ENCODE assay signal across 13 mouse cellular contexts in the genomic region with DNA sequence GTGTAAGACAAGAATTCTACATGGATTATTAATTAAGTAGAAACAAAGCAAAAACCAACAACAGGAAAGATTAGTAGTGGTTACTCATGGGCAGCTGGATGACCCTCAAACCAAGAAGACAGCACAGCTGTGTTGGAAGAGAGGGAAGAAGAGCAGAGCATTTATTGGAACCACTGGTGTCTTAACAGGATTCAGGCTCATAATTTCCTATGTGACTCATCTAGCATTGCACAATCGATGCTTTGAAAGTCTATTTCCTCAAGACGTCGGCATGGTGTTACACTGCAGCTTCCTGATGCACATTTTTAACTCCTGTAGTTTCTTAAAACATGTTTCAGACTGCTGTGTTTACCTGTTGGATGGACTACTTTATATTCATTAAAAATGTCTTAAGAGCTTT.
DNase-seq lines count a peak whose midpoint lies in the region; ATAC-seq and TF ChIP-seq lines count a peak whose summit lies in the region.
"Had no signal": no experiment of that assay in that cellular context is flagged by ENCODE, and none has a peak within 500 bp of the region (broad histone marks: within the 10 kb centered on the region; RNA-seq: fewer than 3 reads in every experiment).

No protein-coding gene starts in this region.

- no peak for TF ChIP-seq CTCF in left cerebral cortex, adult 2 months (IDR thresholded peaks at IDR 0.05)

- ATAC-seq in heart, embryonic 12.5 days (ENCODE audit: insufficient number of reproducible peaks, low FRiP score) = no peak
- ATAC-seq: hindbrain, embryonic 16.5 days had no signal

- intact Hi-C loops in heart, postnatal 10 days (cut with DNase I) = loop anchor here (10.0 kb wide), 1 partner anchor 157 kb away; no protein-coding TSS in a partner anchor
- intact Hi-C loops in left cerebral cortex, adult 2 months (cut with DNase I) = no loop called here

- no peak overlapping the region for H3K27ac ChIP-seq in heart, embryonic 12.5 days (ENCODE audit: poor library complexity, severe bottlenecking)
- H3K27ac ChIP-seq in left cerebral cortex, adult 2 months = no peak overlapping the region
- H3K27ac ChIP-seq: limb, embryonic 13.5 days had no signal

- peak; percentile 8 for DNase-seq in adrenal gland, adult 2 months
- no peak for DNase-seq in adrenal gland, postnatal 25 days
- DNase-seq in heart, postnatal 10 days = peak; percentile 12 to 26
- peak; percentile 31 for DNase-seq in lung, postnatal 25 days (ENCODE audit: low spot score)
- no peak for DNase-seq in lung, postnatal 10 days
- DNase-seq in skeletal muscle tissue, adult 2 months (ENCODE audit: low read depth, low spot score) = peak; percentile 75
- no peak for DNase-seq in left cerebral cortex, adult 2 months (ENCODE audit: extremely low spot score in 1 of 2, low spot score in 2 of 2)
- DNase-seq: cerebellum, adult 9-11 months; gastrocnemius, postnatal 36 days; right cerebral cortex, postnatal 25 days had no signal

- no peak overlapping the region for H3K9ac ChIP-seq in heart, embryonic 12.5 days
- H3K9ac ChIP-seq: limb, embryonic 13.5 days had no signal

- no peak overlapping the region for H3K4me2 ChIP-seq in heart, embryonic 12.5 days
- H3K4me2 ChIP-seq: limb, embryonic 13.5 days had no signal

- peaks cover 16% of the 10 kb centered on the region for H3K4me1 ChIP-seq in heart, embryonic 12.5 days (replicated peaks)

- WGBS in heart, embryonic 12.5 days = 44% methylated on average over 3 of the region's 3 CpGs

- H3K4me3 ChIP-seq in heart, embryonic 12.5 days = no peak overlapping the region
- no peak overlapping the region for H3K4me3 ChIP-seq in left cerebral cortex, adult 2 months
- H3K4me3 ChIP-seq: limb, embryonic 13.5 days had no signal

- H3K36me3 ChIP-seq in heart, embryonic 12.5 days = no peaks in the 10 kb centered on the region
- H3K36me3 ChIP-seq: limb, embryonic 13.5 days had no signal

- no peaks in the 10 kb centered on the region for H3K27me3 ChIP-seq in heart, embryonic 12.5 days (replicated peaks)
- H3K27me3 ChIP-seq: limb, embryonic 13.5 days had no signal

- 0 out of 2 replicates have a peak, but pooled peaks cover 3% of the 10 kb centered on the region for H3K9me3 ChIP-seq in heart, embryonic 12.5 days (replicated peaks)
- H3K9me3 ChIP-seq: limb, embryonic 13.5 days had no signal

Comparison
In these comparisons a context has a peak if more than half of its experiments do, and no peak if none do; other contexts are left out.
1. DNase-seq: peak in adrenal gland, adult 2 months (single experiment), heart, postnatal 10 days (2 of 2), lung, postnatal 25 days (single experiment) and skeletal muscle tissue, adult 2 months (single experiment); none in adrenal gland, postnatal 25 days (single experiment), lung, postnatal 10 days (single experiment) and left cerebral cortex, adult 2 months (0 of 2).